Mouse (Mus musculus): ENCODE measurements around the gene Lztr1. TPM values are rescaled to one million over a fixed set of nuclear protein-coding genes. Genes with fewer than 3 reads are reported as not detected.

The Lztr1 gene
- polyA plus RNA-seq, 1 experiment from 2014 or later, result 18.7 TPM

- Histone ChIP-seq H3K4me1 (ENCODE audit: insufficient read depth) (peaks cover 14% of the 10 kb centered on the region), H3K4me2 (ENCODE audit: low read depth, low read length) (peak overlapping the region; percentile 87), H3K4me3 (ENCODE audit: low read depth, low read length) (peak overlapping the region; percentile 53), H3K9ac (replicated peaks) (peak overlapping the region; percentile 61), H3K9me3 (ENCODE audit: low read length) (no peaks in the 10 kb centered on the region), H3K27ac (ENCODE audit: low read depth) (0 out of 2 replicates have a peak overlapping the region, but pooled peaks have one; percentile 18), H3K27me3 (ENCODE audit: insufficient read depth, low read length) (0 out of 2 replicates have a peak, but pooled peaks cover 4% of the 10 kb centered on the region), H3K36me3 (replicated peaks; ENCODE audit: insufficient read depth, low read length) (peaks cover 26% of the 10 kb centered on the region)
- 48% methylated on average over 14 of the region's 14 CpGs for WGBS (ENCODE audit: insufficient replicate concordance)
- ATAC-seq (no peak; the same call in 1 of the 2 replicates), DNase-seq (no peak)
- peak; percentile 51 for TF ChIP-seq CTCF (IDR thresholded peaks at IDR 0.05; ENCODE audit: low read depth)
- no peak for TF ChIP-seq EP300 (IDR thresholded peaks at IDR 0.05; ENCODE audit: low read depth)
Measured at GRCm38 (mm10) chr16:17488478-17489468, 19.7 kb upstream of the Lztr1 start.

- no peaks in the 10 kb centered on the region for H3K9me3 ChIP-seq (ENCODE audit: low read length)
- ATAC-seq (peak; percentile 77), DNase-seq (peak; percentile 69)
- peak within 1 kb of the TSS; percentile 87 for H3K4me2 ChIP-seq (ENCODE audit: low read depth, low read length)
- 0 out of 2 replicates have a peak within 1 kb of the TSS, but pooled peaks have one; percentile 18 for H3K27ac ChIP-seq (ENCODE audit: low read depth)
- TF ChIP-seq CTCF (IDR thresholded peaks at IDR 0.05; ENCODE audit: low read depth) (no peak), EP300 (IDR thresholded peaks at IDR 0.05; ENCODE audit: low read depth) (no peak)
- peaks cover 17% of the 10 kb centered on the region for H3K36me3 ChIP-seq (replicated peaks; ENCODE audit: insufficient read depth, low read length)
- H3K4me1 ChIP-seq (ENCODE audit: insufficient read depth), result peaks cover 14% of the 10 kb centered on the region
- H3K9ac ChIP-seq (replicated peaks), result peak within 1 kb of the TSS; percentile 61
- peak within 1 kb of the TSS; percentile 53 for H3K4me3 ChIP-seq (ENCODE audit: low read depth, low read length)
- WGBS (ENCODE audit: insufficient replicate concordance), result 4% methylated on average over 41 of the region's 47 CpGs
- H3K27me3 ChIP-seq (ENCODE audit: insufficient read depth, low read length), result 0 out of 2 replicates have a peak, but pooled peaks cover 4% of the 10 kb centered on the region
Measured at GRCm38 (mm10) chr16:17489469-17490111, 18.9 kb upstream of the Lztr1 start, which contains the start of gene Aifm3. Aifm3 (plus strand) TSS chr16:17489611.

- ATAC-seq, result no peak
- WGBS (ENCODE audit: insufficient replicate concordance), result 81% methylated on average over 5 of the region's 5 CpGs
Measured at GRCm38 (mm10) chr16:17491154-17491553, 17.3 kb upstream of the Lztr1 start.

GRCm38 (mm10) chr16:17491896-17492561 lies 16.5 kb upstream of the Lztr1 start:
- Histone ChIP-seq H3K9me3 (ENCODE audit: low read length) (no peaks in the 10 kb centered on the region), H3K4me2 (ENCODE audit: low read depth, low read length) (no peak overlapping the region), H3K27ac (ENCODE audit: low read depth) (no peak overlapping the region), H3K4me3 (ENCODE audit: low read depth, low read length) (no peak overlapping the region), H3K27me3 (ENCODE audit: insufficient read depth, low read length) (0 out of 2 replicates have a peak, but pooled peaks cover 4% of the 10 kb centered on the region), H3K36me3 (replicated peaks; ENCODE audit: insufficient read depth, low read length) (peaks cover 7% of the 10 kb centered on the region), H3K9ac (replicated peaks) (no peak overlapping the region), H3K4me1 (ENCODE audit: insufficient read depth) (peaks cover 15% of the 10 kb centered on the region)
- no peak for DNase-seq
- 60% methylated on average over 5 of the region's 5 CpGs for WGBS (ENCODE audit: insufficient replicate concordance)
- TF ChIP-seq EP300 (IDR thresholded peaks at IDR 0.05; ENCODE audit: low read depth) (no peak), CTCF (IDR thresholded peaks at IDR 0.05; ENCODE audit: low read depth) (no peak)
- ATAC-seq, result no peak

More at GRCm38 (mm10) chr16:17491154-17491553, 17.3 kb upstream of the Lztr1 start:
- Histone ChIP-seq H3K4me3 (ENCODE audit: low read depth, low read length) (no peak overlapping the region), H3K4me1 (ENCODE audit: insufficient read depth) (peaks cover 11% of the 10 kb centered on the region), H3K27ac (ENCODE audit: low read depth) (no peak overlapping the region), H3K9ac (replicated peaks) (no peak overlapping the region), H3K9me3 (ENCODE audit: low read length) (no peaks in the 10 kb centered on the region), H3K27me3 (ENCODE audit: insufficient read depth, low read length) (0 out of 2 replicates have a peak, but pooled peaks cover 4% of the 10 kb centered on the region), H3K4me2 (ENCODE audit: low read depth, low read length) (no peak overlapping the region), H3K36me3 (replicated peaks; ENCODE audit: insufficient read depth, low read length) (peaks cover 13% of the 10 kb centered on the region)
- TF ChIP-seq EP300 (IDR thresholded peaks at IDR 0.05; ENCODE audit: low read depth) (no peak), CTCF (IDR thresholded peaks at IDR 0.05; ENCODE audit: low read depth) (no peak)
- no peak for DNase-seq

- Histone ChIP-seq H3K4me1 (ENCODE audit: insufficient read depth) (0 out of 2 replicates have a peak, but pooled peaks cover 4% of the 10 kb centered on the region), H3K4me2 (ENCODE audit: low read depth, low read length) (no peak overlapping the region), H3K9ac (replicated peaks) (no peak overlapping the region), H3K9me3 (ENCODE audit: low read length) (no peaks in the 10 kb centered on the region), H3K27ac (ENCODE audit: low read depth) (no peak overlapping the region), H3K4me3 (ENCODE audit: low read depth, low read length) (no peak overlapping the region), H3K36me3 (replicated peaks; ENCODE audit: insufficient read depth, low read length) (no peaks in the 10 kb centered on the region), H3K27me3 (ENCODE audit: insufficient read depth, low read length) (no peaks in the 10 kb centered on the region)
- WGBS (ENCODE audit: insufficient replicate concordance), result 70% methylated on average over 2 of the region's 2 CpGs
- no peak for ATAC-seq
- peak; percentile 47 for DNase-seq
- TF ChIP-seq CTCF (IDR thresholded peaks at IDR 0.05; ENCODE audit: low read depth) (no peak), EP300 (IDR thresholded peaks at IDR 0.05; ENCODE audit: low read depth) (no peak)
Measured at GRCm38 (mm10) chr16:17496499-17497305, 11.8 kb upstream of the Lztr1 start.
